Mouse (Mus musculus) liver, embryonic 15.5 days (tissue): Measurements from ENCODE around the gene Bik. TPM values are rescaled to one million over a fixed set of nuclear protein-coding genes. Genes with fewer than 3 reads are reported as not detected.
A peak's percentile ranks its signal among the peaks of the same experiment; 100 is the strongest.

Experiments used
- ATAC-seq: fragments of 200-750 bp; cut with Nextera tagmentation; 2 replicates; pipeline ENCODE4 v1.8.0; 2017; ENCODE audit warnings: moderate number of reproducible peaks, mild to moderate bottlenecking, moderate library complexity; ENCODE audit not compliant: insufficient read depth
- H3K27ac ChIP-seq: fragments of 300-500 bp; sonication (generic); replicated peaks from 2 replicates; pipeline ENCODE4 v1.5.1; 2015; ENCODE audit warnings: mild to moderate bottlenecking, inconsistent platforms
- H3K27me3 ChIP-seq: fragments of 300-500 bp; sonication (generic); 2 replicates; pipeline ENCODE4 v1.6.1; 2015; ENCODE audit warnings: mild to moderate bottlenecking, inconsistent platforms
- H3K36me3 ChIP-seq: fragments of 300-500 bp; sonication (generic); replicated peaks from 2 replicates; pipeline ENCODE4 v1.6.1; 2015; ENCODE audit warnings: moderate library complexity, mild to moderate bottlenecking, inconsistent platforms
- H3K4me1 ChIP-seq: fragments of 300-500 bp; sonication (generic); replicated peaks from 2 replicates; pipeline ENCODE4 v1.6.1; 2015; ENCODE audit warnings: inconsistent platforms
- H3K4me2 ChIP-seq: fragments of 300-500 bp; sonication (generic); 2 replicates; pipeline ENCODE4 v1.6.1; 2015; ENCODE audit warnings: moderate library complexity, mild to moderate bottlenecking, inconsistent platforms
- H3K4me3 ChIP-seq: fragments of 300-500 bp; sonication (generic); replicated peaks from 2 replicates; pipeline ENCODE4 v1.5.1; 2015; ENCODE audit warnings: mild to moderate bottlenecking, inconsistent platforms
- H3K9ac ChIP-seq: fragments of 300-500 bp; sonication (generic); 2 replicates; pipeline ENCODE4 v1.6.1; 2015; ENCODE audit warnings: moderate library complexity, mild to moderate bottlenecking, inconsistent platforms
- H3K9me3 ChIP-seq: fragments of 300-500 bp; sonication (generic); replicated peaks from 2 replicates; pipeline ENCODE4 v1.6.1; 2016; ENCODE audit warnings: inconsistent platforms
- WGBS: fragments of 180-500 bp; shearing (Covaris S2); methylation state at CpG from one replicate; pipeline ENCODE4 v1.1.7; 2015; ENCODE audit warnings: mixed read lengths; ENCODE audit not compliant: insufficient replicate concordance; 5-methylcytosine and 5-hydroxymethylcytosine counted together
- microRNA-seq: library from miRNA; unstranded; fragments of <30 nt; microRNA quantifications from one replicate; pipeline ENCODE4, GENCODE M21; 2016
- polyA plus RNA-seq: library from polyadenylated mRNA; unstranded; fragments of >200 nt; fragmentation: Nextera tagmentation; extraction: Ambion mirVana; gene quantifications from 2 replicates; pipeline ENCODE4 v1.2.1, GENCODE M21; 2015

Bik gene
- polyA plus RNA-seq, 1 experiment from 2014 or later, result 1.9 TPM

DNA sequence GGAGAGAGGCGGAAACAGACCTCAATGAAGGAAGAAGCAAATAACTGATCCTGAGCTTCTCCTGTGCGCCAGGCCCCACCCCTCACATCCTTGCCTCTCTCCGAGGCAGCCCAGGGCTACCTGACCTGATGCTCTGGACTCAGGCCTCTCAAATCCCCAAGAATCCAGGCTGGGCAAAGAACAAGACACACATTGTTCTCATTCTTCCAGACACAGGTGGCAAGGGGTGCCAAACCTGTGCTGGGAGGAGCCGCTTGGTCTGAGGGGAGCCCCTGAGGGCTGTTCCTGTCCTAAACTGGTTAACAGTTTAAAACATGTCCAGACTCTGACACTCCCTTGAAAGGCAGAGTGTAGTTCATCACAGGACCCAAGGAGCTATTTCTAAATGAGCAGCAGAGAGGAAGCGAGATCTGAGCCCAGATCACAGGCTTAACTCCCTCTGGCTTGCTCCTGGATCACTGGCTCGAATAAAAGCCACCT is 58.1 kb downstream of the Bik start:
- peaks cover 23% of the 10 kb centered on the region for H3K4me1 ChIP-seq
- peak overlapping the region; percentile 74 for H3K27ac ChIP-seq
- H3K36me3 ChIP-seq, result peaks cover 97% of the 10 kb centered on the region
- no peaks in the 10 kb centered on the region for H3K27me3 ChIP-seq
- WGBS, result 85% methylated on average over 6 of the region's 6 CpGs
- ATAC-seq, result no peak
- H3K4me3 ChIP-seq, result no peak overlapping the region
- H3K4me2 ChIP-seq, result no peak overlapping the region
- H3K9me3 ChIP-seq, result no peaks in the 10 kb centered on the region
- no peak overlapping the region for H3K9ac ChIP-seq

DNA sequence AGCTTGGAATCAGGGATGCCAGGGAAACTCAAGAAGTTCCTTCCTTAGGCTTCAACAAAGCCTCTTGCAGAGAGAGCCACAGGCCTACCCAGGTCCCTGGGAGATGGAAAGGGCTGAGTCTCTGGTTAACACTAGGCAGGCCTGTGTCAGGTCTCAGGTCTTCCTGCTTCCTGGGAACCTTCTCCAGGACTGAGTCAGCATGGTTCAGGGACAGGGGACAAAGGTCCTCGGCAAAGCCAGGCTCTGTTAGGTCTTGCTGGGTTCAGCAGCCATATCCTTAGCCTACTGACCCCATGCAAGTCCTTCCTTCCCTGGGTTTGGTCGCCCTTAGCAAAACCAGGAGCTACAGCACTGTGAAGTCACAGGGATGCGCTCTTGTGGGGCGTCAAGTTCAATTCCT is 64.2 kb downstream of the Bik start:
- Histone ChIP-seq H3K9me3 (no peaks in the 10 kb centered on the region), H3K36me3 (peaks cover 55% of the 10 kb centered on the region), H3K27ac (peak overlapping the region; percentile 99), H3K4me3 (peak overlapping the region; percentile 96; the same call in 1 of the 2 replicates), H3K9ac (peak overlapping the region; percentile 96; the same call in 1 of the 2 replicates), H3K27me3 (no peaks in the 10 kb centered on the region), H3K4me1 (peaks cover 54% of the 10 kb centered on the region), H3K4me2 (peak overlapping the region; percentile 87)
- ATAC-seq, result no peak
- WGBS, result 82% methylated on average over 4 of the region's 4 CpGs

DNA sequence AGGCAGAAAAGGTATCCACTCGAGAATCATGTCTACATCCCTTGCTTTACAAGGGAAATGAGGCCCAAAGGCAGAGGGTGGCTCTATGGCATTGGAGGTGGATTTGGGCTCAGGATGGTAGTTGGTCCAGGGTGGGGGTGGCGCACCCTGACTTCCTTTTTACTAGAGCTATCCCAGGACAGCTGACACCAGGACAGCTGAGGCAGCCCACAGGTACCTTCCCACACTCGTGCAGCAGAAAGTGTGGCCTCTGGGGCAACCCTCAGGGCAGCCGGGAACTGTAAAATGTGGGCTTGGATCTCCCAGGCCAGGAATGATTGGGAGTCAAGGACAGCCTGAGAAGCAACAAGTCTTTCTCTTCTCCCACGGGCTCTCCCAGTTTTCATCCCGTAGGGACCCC is 65.1 kb downstream of the Bik start:
- ATAC-seq, result no peak
- peak overlapping the region; percentile 99 for H3K27ac ChIP-seq
- peaks cover 63% of the 10 kb centered on the region for H3K4me1 ChIP-seq
- H3K27me3 ChIP-seq, result no peaks in the 10 kb centered on the region
- peak overlapping the region; percentile 87 for H3K4me2 ChIP-seq
- peaks cover 45% of the 10 kb centered on the region for H3K36me3 ChIP-seq
- peak overlapping the region; percentile 96 for H3K4me3 ChIP-seq
- no peaks in the 10 kb centered on the region for H3K9me3 ChIP-seq
- peak overlapping the region; percentile 96 for H3K9ac ChIP-seq
- WGBS, result 48% methylated on average over 6 of the region's 6 CpGs

DNA sequence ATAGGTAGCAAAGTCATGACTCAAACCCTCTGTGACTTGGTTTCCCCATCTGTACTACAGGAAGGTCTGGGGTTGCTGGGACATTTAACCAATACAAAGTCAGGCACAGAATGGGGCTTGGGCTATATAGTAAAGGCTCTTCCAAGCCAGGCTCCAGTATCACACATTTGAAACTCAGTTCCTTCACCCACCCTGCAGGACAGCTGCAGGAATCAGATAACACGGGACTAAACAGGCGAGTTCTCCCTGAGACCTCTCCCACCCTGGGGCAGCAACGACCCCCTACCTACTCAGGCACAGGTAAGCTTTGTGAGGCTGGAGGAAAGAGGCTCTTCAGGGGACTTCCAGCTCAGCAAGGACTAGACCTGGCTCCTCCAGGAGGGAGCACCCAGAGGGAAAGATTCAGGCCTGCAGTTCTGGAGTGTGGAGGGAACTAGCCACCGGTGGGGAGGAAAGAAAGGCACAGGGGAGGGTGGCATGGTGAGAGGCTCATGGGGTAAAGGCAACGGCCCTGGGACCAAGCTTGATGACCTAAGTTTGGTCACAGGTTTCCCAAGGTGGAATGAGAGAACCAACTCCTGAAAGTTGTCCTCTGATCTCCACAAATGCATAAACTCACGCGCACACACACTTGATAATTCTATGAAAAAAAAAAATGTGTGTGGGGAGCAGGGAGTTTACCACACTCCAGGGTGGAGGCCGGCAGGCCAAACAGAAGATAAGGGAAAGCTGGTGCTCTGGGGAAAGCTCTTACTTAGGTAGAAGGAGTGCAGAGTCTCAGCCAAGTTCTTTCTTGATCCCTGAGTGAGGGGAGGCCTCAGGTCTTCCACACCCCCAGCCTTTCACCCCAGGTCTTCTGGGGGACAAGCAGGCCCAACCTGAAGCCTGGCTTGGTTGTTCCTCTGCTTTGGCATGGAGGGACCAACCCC is 65.9 kb downstream of the Bik start:
- 16% methylated on average over 8 of the region's 8 CpGs for WGBS
- Histone ChIP-seq H3K9ac (peak overlapping the region; percentile 96), H3K4me3 (peak overlapping the region; percentile 96)

DNA sequence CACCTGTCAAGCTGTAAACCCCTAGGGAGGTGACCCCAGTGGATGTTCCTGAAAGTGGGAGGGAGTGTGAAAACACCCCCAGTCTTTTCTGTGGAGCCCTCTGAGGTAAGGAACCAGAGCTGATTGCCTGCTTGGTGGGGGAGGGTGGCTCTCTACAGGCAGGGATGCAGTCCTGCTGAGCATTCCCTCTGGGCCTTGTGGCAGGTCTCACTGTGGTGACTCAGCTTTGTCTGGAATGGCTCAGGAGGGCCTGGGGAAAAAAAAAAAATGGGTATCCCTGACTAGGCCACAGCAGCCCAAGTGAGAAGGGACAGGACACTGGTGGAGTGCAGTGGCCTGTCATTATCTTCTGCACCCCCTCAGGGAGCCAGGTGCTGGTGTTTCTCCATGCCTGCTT is 66.5 kb downstream of the Bik start:
- no peaks in the 10 kb centered on the region for H3K9me3 ChIP-seq
- peaks cover 68% of the 10 kb centered on the region for H3K4me1 ChIP-seq
- no peaks in the 10 kb centered on the region for H3K27me3 ChIP-seq
- peak overlapping the region; percentile 87 for H3K4me2 ChIP-seq
- H3K9ac ChIP-seq, result peak overlapping the region; percentile 96
- H3K4me3 ChIP-seq, result peak overlapping the region; percentile 96
- H3K27ac ChIP-seq, result peak overlapping the region; percentile 99
- peak; percentile 38 for ATAC-seq
- peaks cover 41% of the 10 kb centered on the region for H3K36me3 ChIP-seq

More for the DNA sequence above, 65.9 kb downstream of the Bik start:
- H3K27ac ChIP-seq, result peak overlapping the region; percentile 99
- no peaks in the 10 kb centered on the region for H3K27me3 ChIP-seq
- H3K4me2 ChIP-seq, result peak overlapping the region; percentile 87
- peak; percentile 80 for ATAC-seq
- no peaks in the 10 kb centered on the region for H3K9me3 ChIP-seq
- peaks cover 68% of the 10 kb centered on the region for H3K4me1 ChIP-seq
- peaks cover 43% of the 10 kb centered on the region for H3K36me3 ChIP-seq

DNA sequence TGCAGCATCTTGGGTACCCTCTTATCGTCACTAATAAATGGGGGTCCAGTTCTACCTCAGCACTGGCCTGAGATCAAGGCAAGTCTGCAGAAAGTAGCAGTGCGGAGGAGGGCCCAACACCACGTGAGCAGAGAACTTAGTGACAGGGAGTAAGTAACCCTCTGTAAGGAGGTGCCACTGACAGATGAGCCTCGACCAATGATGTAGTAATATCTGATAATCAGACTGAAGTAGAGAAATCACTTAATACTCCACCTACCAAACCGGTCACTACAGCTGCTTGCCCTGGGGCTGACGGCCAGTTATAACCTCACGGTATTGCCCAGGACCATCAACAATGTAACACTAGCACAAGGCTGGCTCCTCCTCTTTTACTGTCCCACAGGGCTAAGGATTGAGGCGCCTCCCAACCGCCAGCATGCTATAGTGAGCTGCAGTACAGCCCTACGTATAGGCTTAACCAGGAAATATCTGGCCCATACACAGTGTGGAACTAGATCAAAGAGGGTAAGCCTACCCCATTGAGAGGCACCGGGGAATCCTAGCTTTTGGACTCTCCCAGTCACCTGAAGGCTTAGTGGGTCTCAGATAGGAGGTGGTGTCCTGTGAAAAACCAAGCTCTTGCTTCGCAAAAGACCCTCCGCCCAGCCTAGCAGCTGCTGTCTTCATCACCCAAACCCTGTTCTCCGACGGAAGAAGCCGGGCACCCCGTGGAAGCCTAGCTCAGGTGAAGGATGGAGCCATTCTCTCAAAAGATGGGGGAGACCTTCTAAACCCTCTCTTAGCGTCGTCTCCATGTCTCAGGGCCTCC is 67.2 kb downstream of the Bik start:
- WGBS, result 8% methylated on average over 19 of the region's 19 CpGs
- Histone ChIP-seq H3K27ac (peak overlapping the region; percentile 99), H3K4me1 (peaks cover 68% of the 10 kb centered on the region), H3K9ac (peak overlapping the region; percentile 96), H3K27me3 (no peaks in the 10 kb centered on the region), H3K36me3 (peaks cover 35% of the 10 kb centered on the region), H3K9me3 (no peaks in the 10 kb centered on the region), H3K4me2 (peak overlapping the region; percentile 87), H3K4me3 (peak overlapping the region; percentile 96)
- ATAC-seq, result peak; percentile 61

Small RNA genes within 50 kb of the gene (microRNA-seq; reads per million reads assigned to microRNA genes)
- gene Gm24575, result not detected

Other genes with a start within 250 kb of the Bik start
- 15.4 TPM in 2 replicates for gene Arfgap3, start 176.6 kb upstream of the Bik start, polyA plus RNA-seq
- gene Pacsin2, start 62.3 kb upstream of the Bik start, polyA plus RNA-seq, result 46.7 and 50.5 TPM in 2 replicates
- gene Ttll1, start 16.0 kb upstream of the Bik start, polyA plus RNA-seq, result 4.5 and 4.9 TPM in 2 replicates
- 202 and 217 TPM in 2 replicates for gene Tspo, start 36.7 kb downstream of the Bik start, polyA plus RNA-seq
- 15.4 and 16.8 TPM in 2 replicates for gene Mcat, start 36.9 kb downstream of the Bik start, polyA plus RNA-seq
- gene Ttll12, start 68.3 kb downstream of the Bik start, polyA plus RNA-seq, result 35.6 and 38.5 TPM in 2 replicates
- gene Scube1, start 198.2 kb downstream of the Bik start, polyA plus RNA-seq, result 0.16 and 0.24 TPM in 2 replicates